Mouse (Mus musculus) cerebellum, postnatal 10 days (tissue): Measurements from ENCODE around the gene N4bp3.
A peak's percentile ranks its signal among the peaks of the same experiment; 100 is the strongest.
"Not testable (repeated sequence)": the region's sequence is repeated elsewhere in the genome, so short reads cannot be mapped to it uniquely, and the experiment has no call there.

ENCODE experiments used
- DNase-seq, 2 experiments: peaks; one replicate each; pipeline ENCODE4 v3.0.0; 2021; ENCODE audit warnings: mixed read lengths in 2 of 2

Gene N4bp3

DNA sequence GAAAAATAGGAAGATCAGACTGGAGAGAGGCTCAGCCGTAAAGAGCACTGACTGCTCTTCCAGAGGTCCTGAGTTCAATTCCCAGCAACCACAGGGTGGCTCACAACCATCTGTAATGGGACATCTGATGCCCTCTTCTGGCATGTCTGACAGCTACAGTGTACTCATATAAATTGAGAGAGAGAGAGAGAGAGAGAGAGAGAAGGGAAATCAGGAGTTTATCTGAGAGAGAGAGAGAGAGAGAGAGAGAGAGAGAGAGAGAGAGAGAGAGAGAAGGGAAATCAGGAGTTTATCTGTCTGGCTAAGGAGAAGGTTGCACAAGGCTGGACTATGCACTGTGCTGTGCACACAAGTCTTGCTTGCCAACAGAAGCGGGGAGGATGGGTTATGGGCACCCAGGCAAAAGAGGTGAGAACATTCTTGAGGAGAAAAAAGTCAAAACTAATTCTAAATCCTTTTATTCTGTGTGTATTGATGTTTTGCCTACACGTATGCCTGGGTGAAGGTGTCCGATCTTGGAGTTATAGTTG is 2.3 kb upstream of the N4bp3 start:
- no peak for DNase-seq

GRCm38 (mm10) chr11:51650261-51650660 is 381 bp downstream of the N4bp3 start:
- DNase-seq = peak in 1 of 2 experiments; percentile 48

DNA sequence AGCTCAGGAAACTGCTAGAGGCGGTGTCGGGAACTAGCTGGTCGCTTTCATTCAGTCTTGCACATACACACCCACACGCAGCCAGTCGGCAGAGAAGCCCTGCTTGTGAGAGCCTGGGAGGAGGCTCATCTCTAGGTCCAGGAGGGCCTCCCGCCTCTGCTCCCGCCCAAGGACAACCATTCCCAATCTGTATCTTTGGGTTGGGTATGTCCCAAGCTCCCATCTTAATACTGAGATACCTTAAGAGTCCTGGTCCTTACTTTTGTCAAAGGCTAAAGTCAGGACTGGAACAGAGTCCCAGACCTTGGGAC is 798 bp downstream of the N4bp3 start:
- peak; percentile 21 to 26 for DNase-seq

GRCm38 (mm10) chr11:51649111-51649888 is 1.3 kb downstream of the N4bp3 start:
- DNase-seq = peak; percentile 34 to 47

- peak; percentile 43 to 45 for DNase-seq
Observed at GRCm38 (mm10) chr11:51648566-51648965, 2.1 kb downstream of the N4bp3 start.

DNA sequence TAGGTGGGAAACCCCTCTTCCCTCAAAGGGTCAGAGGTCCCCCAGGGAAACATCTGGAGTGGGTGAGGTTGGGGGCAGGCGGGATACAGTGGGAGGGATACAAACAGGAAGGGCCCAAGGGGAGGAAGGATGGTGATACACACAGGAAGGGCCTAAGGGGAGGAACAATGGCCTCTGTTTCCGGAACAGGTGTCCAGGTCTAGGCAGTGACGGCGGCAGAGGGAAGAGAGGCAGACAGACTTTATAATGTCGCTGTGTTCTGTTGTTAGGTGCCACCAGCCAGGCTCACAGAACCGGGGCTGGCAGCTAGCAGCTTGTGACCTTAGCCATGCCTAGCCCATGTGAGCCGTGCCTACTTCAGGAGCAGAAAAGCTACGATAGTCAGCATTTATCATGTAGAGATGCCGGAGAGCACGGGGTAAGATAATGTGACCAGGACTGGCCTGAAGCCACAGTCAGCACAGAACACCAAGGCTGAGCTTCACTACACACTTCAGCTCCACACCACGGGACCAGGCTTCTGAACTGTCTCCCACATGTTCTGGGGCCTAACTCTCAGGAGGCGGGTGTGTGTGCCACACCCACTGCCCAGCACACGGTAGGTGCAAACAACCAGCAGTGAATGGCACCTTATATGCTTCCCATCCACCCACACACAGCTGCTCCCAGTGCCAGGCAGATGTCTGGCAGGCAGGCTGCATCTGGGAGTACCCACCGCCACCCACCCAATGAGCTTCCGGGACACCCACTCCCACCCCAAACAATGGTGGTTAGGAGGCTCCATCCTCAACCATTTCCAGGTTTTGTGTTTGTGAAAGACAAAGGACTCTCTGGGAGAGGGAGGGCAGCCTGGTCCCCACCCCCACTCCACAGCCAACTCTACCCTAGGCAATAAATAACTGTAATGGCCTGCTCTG is 3.6 kb downstream of the N4bp3 start:
- DNase-seq = peak; percentile 16 to 25

DNA sequence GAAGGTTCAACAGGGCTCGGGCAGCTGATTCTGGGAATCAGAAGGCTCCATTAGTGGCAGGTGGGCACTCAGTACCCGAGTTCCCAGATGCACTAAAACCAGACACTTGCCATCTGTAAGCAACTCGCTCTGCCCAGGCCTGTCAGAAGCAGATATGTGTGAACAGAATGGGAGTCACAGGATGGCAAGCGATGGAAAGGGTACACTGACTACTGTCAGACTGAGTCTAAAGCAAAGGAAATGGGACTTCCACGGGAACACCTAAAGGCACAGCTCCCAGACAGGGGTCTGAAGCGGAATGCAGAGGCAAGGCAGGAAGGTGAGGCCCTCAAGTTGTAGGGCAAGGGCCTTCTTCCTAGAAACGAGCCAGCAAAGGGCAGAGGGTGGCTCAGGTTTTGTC is 4.4 kb downstream of the N4bp3 start:
- peak in 1 of 2 experiments; percentile 66 for DNase-seq

DNA sequence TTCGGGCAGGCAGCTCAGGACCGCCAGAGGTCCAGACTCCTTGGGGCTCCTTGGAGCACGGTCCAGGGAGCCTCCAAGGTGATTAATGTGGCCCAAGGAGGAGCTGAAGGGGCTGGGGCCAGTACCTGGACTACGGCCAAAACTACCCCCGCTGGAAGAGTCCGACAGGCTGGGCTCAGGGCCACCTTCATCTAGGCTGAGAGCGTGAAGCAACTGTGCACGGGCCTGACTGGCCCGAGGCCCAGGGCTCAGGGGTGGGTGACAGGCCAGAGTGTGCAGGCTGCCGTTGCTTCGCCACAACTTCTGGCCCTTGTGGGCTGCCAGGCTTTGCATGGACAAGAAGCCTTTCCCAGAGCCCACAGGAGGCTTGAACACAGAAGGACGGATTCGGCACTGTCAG is 5.3 kb downstream of the N4bp3 start:
- peak; percentile 87 to 93 for DNase-seq

DNA sequence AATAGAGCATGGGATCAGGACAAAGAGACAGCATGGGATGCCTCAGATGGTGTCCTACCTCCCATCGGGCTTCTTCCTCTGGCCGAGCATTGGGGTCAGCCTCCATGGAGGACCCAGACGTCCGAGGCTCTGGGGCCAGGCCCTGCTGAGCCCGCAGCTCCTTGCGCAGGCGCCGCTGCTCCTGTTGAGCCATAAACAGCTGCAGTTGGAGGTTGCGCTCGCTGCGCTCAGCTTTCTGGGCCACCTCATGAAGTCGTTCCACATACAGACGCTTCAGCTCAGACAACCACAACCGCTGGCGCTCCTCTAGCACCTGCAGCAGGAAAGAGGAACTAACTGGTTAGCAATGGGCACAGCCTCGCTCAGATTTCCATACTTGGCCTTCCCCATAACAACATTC is 6.4 kb downstream of the N4bp3 start:
- no peak for DNase-seq

GRCm38 (mm10) chr11:51643761-51644160 is 6.9 kb downstream of the N4bp3 start:
- peak; percentile 76 to 88 for DNase-seq

DNA sequence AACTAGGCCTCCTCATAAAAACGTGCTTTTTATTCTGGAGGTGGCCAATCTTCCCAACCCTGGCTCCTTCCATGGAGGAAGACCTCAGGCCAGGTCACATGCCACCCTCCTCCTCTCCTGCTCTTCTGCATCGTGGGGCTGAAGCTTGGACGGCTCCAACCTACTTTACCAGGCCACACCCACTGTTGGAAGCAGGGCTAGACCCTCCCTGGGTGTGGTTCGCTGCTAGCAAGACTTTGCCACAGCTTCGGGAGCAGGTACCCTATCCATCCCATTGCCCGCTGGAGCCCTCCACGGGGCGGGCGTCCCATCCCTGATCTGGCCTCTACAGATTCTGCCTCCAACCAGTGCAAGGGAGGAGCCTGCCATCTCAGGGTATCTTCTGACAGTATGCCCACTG is 7.4 kb downstream of the N4bp3 start:
- DNase-seq = peak in 1 of 2 experiments; percentile 38

- peak; percentile 57 to 67 for DNase-seq
Observed at GRCm38 (mm10) chr11:51640748-51641147, 9.9 kb downstream of the N4bp3 start.

DNA sequence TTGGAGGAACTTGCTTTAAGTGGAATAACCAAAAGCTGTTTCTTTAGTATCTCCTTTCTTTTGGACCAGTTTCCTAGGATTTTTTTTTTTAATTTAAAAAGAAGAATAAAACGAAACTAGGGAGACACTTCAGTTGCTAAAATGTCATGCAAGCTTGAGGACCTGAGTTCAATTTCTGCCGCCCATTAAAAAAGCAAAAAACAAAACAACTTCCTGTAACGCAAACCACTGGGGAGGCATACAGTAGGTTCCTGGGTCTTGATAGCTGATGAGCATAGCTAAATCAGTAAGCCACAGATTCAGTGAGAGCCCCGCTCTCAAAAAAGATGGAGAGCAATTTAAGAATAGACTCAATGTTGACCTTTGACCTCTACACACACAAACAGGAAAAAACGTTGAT is 12.1 kb downstream of the N4bp3 start:
- no peak for DNase-seq

DNA sequence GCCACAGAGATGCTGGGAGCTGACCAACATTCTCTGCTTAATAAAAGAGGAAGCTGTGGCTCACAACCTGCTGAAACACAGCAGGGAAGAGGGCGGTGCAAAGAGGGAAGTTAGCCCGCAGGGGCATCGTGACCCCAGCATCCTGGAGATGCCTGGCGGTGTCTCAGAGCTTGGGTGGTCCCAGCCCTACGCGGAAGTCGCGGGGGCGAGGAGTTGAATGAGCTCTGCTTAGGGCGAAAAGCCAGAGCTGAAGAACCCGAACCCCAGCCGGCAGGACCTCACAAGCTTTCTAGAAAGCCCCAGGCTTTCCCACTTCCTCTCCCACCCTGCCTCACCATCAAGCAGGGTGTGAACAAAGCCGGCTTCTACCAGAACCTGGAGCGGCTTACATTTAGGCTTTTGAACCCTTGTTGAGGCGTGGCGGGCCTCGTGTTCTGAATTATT is 12.6 kb downstream of the N4bp3 start:
- peak in 1 of 2 experiments; percentile 42 for DNase-seq

GRCm38 (mm10) chr11:51636323-51636684 is 14.3 kb downstream of the N4bp3 start:
- peak; percentile 75 to 78 for DNase-seq

DNA sequence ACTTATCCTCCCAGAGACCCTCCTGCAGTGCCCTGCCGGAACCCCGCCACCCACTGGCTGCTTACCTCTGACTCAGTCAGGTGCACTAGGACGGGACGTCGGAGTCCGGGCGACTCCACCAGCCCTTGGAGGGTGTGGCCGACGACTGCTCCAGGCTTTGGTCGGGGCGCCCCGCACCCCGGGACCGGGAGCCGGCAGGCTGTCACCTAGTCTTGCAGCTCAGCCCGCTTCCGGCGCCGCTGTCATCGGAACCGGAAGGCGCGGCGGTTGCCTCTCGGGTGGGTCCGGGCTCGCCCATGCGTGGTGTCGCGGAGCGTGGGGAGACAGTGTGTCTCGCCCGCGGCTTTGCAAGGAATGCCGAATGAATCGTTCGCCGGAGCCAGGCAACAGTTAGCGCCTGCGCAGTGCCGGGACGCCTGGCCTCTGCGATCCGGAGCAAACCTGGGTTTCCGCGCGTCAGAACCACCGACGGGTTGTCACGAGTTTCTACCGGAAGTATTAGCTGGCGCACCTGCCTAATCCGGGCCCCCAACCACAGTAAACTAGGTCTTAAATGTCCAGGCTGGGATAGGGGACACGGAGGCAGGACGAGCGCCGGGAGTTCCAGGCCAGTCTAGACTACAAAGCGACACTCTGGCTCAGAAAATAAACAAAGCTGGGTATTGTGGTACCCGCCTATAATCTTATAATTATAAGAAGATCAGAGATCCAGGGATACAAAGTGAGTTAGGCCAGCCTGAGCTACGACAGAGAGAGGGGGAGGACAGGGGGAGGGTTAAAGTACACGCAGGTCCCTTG is 14.9 kb downstream of the N4bp3 start, which contains the start of gene Rmnd5b:
Gene Rmnd5b (minus strand): TSS at position 372 of the 798 bp plus-strand sequence.
- DNase-seq = peak; percentile 92 to 94

DNA sequence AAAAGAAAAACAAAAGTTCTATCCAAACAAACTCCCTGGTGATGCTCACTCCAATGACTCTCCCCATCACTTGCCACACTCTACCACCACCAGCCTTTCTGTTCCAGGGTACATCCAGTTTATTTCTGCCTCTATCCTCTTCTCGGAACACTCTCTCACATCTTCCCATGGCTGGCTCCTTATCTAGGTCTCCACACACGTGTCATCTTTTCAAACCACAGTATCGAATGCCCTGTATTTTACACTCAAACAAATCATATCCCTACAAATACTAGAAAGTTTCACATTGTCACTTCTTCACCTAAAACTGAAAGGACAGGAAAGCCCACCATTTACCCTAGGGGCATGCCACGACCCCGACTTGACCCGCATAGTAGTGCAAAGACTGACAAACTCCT is 15.5 kb downstream of the N4bp3 start:
- no peak for DNase-seq

GRCm38 (mm10) chr11:51633721-51634120 is 16.9 kb downstream of the N4bp3 start:
- DNase-seq = no peak

GRCm38 (mm10) chr11:51633200-51633599 is 17.4 kb downstream of the N4bp3 start:
- DNase-seq = not testable (repeated sequence)

DNA sequence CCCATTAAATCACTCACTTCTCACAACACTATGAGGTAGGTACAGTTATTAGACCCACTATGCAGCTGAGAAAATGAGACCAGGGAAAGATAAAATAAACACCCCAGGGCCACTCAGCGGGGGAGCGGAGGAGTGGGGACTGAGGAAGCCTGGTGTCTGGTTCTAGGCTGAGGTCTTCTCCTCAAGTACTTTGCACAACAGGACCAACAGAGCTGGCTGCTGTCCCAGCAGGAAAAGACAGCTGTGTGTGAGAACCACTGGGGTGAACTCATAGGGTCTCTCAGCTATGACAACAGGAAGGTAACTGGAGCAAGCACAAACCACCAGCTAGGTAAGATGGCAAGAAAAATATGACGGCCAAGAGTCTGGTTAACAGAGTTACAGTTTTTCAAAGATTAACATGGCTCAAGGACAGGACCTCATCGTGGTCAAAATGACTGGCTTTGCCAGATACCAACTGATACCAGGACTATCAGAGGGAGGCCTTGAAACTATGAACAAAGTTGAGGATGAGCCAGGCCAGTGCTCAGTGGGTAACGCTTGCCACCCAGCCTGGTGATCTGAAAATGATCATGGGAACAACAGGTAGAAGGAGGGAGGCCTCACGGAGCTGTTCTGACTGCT is 18.4 kb downstream of the N4bp3 start:
- peak; percentile 3 to 18 for DNase-seq

- DNase-seq = no peak
Observed at GRCm38 (mm10) chr11:51629651-51630314, 20.9 kb downstream of the N4bp3 start.

GRCm38 (mm10) chr11:51627907-51628306 is 22.7 kb downstream of the N4bp3 start:
- DNase-seq = no peak
